Mouse (Mus musculus) lung, adult 18-20 months (tissue): ENCODE measurements at regions not wholly inside any gene's neighbourhood (a gene's known extent, or its start where the extent isn't known, plus 50 kb on each side); places are given as distances from the start of the nearest gene placed in this dataset.

Experiments
- DNase-seq, 2 experiments: peaks; one replicate each; pipeline ENCODE4 v3.0.0; 2022; ENCODE audit warnings: mixed read lengths in 2 of 2

DNA sequence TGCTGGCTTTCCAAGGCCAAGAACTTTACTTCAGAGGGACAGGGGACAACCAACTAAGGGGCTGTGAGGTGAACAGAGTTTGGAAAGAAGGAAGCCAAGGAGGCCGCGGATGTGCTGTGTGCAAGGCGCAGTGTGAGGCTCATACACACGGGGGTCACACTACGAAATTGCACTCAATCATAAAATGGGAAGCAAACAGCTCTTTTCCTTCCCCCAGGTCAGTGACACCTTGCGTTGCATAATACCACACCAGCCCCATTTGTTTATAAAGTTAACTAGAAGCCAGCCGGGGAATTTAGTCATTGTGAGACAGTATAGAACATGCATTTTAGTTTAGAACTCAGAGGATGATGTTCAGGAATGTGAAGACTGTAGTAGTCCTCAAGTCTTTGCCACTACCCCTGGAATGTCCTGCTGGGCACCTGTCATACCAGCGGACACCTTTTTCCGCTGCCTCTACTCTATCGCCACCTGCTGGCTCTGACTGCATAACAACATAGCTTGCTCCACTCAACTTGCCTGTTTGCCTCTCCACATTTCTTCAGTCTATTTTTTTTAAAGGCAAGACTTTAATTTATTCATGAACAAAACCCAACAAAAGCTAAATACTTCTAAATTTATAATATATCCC, 82.5 kb upstream of the Zfp648 start:
- DNase-seq: peak; percentile 70 to 80

DNA sequence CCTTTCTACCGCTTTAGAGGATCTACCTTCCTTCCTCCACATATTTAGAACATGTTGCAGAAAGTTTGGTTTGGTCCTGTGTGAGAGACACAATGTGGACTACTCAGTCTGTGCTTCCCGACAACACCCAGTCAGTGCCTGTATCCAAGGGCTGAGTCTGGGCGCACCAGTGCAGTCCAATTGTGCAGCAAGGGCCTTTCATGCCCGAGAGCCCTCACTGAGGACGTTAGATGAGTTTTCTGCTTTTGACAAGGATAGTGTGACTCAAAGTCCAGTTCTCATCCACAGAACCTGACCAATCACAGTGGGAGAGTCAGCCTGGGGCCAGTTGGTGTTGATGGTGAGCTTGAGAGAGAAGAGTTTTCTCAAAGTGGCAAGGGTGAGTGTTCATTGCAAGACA, 81.4 kb upstream of the Zfp648 start:
- no peak for DNase-seq

DNA sequence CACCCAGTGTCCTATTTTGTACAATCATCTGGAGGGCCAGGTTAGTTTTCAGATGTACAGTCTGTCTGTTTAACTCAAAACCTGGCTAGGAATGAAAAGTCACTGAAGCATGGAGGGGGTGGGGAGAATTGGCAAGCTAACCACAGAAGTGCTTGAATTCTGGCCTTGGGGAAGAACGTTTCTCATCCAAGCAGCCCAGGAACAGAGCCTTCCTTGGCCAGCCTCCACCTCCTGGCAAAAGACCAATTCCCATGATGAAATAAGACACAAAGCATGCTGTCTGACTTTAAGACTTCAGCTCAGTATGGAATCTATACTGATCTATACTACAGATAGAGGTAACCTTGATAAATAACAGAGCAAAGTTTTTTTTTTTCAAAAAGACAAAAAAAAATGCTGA, 80.3 kb upstream of the Zfp648 start:
- DNase-seq: peak; percentile 70 to 79

DNA sequence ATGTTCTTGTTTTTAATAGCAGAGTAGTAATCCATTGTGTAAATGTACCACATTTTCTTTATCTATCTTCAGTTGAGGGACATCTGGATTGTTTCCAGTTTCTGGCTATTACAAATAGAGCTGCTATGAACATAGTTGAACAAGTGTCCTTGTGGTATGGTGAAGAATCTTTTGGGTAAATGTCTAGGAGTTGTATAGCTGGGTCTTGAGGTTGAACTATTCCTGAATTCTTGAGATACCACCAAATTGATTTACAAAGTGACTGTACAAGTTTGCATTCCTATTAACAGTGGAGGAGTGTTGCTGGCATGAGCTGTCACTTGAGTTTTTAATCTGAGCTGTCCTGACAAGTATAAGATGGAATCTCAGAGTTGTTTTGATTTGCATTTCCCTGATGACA, 76.0 kb upstream of the Zfp648 start:
- no peak for DNase-seq

DNA sequence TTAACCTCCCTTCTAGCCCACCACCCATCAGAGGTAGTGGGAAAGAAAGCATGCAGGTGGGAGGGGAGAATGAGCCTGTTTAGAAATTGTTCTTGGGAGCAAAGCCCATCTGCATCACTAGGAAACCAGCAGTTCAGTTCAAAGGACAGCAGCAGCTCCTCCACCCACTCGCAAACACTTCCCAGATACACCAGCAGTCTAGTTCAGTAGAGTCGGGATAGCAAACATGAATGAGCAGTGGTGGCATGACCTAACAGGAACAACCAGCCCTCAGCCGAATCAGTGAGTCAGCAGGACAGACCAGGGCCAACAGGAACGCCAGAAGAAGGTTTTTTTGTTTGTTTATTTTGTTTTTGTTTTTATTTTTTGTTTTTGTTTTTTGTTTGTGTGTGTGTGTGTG, 74.5 kb upstream of the Zfp648 start:
- no peak for DNase-seq

DNA sequence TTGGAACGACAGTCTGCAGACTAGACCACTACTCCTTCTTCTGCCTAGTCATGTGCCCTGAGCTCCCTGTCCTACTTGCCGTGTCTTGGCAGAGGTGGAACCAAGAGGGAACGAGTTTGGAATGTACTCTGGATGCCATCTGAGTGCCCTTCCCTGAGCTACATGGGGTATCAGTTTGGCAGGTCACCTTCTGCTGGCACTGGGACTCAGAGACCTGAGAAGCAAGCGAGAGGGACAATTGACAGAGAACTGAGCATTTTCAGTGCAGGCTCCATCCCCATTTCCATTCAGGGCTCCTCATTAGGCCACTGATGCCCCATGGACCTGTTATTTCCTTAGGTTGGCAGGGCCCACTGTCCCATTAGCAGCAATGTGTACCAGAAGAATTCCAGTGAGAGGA, 61.5 kb upstream of the Zfp648 start:
- DNase-seq: no peak

DNA sequence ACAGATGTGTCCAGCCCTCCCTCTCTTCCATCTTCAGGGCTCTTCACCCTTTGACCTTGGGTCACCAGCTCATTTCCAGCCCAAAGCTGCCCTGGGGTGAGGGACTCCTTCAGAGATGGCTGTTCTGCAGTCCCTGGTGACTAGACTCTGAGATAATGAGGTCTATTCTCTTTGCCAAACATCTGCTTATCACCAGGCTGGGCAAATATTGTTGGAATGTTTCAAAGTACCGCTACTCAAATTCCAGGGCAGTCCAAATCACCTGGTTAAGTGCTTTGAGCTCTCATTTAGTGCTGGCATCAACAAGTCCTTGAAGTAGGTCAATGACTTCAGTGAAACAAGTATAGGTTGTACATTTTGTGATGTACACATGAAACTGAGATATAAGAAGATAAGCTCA, 57.3 kb upstream of the Zfp648 start:
- peak in 1 of 2 experiments; percentile 19 for DNase-seq

DNA sequence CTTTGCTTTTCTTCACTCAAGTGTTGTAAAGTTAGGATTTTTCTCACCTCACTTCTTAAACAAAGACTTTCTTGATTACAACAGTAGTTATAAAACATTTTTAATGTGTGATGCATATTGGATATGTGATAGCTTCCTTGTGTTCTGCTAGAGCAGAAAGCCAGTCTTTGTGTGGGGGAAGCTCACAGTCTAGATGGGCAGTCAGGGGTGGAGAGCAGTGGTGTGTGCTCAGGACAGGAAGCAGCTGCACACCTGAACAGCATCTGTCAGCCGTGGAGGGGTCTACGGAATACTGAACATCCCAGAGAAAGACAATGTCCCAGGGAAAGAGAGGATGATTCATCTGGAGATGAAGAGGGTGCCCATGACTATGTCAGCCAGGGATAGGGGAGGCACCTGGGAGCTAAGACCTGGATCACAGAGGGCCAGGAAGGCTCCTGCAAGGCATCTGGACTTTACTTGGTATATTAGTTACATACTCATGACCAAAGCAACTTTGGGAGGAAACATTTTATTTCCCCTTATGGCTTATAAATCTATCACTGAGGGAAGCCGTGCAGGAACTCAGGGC, 53.9 kb upstream of the Zfp648 start:
- no peak for DNase-seq

DNA sequence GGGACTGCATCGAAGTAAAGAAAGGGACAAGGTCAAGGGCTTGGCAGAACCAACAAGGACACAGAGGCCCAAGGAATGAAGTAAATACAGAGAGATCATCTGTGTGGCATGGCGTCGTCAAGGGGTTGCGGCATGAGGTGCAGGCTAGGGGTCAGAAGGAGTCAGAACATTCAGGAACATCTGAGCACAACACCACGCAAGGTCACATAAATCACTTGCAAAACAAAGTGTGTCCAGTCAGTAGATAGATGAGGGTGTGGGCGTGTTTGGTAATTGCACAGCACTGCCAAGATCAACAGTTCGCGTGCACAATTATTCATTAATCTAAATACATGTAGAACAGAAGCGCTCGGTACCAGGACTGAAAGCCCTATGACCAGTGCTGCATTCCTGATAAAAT, 52.0 kb upstream of the Zfp648 start:
- peak; percentile 38 to 59 for DNase-seq

DNA sequence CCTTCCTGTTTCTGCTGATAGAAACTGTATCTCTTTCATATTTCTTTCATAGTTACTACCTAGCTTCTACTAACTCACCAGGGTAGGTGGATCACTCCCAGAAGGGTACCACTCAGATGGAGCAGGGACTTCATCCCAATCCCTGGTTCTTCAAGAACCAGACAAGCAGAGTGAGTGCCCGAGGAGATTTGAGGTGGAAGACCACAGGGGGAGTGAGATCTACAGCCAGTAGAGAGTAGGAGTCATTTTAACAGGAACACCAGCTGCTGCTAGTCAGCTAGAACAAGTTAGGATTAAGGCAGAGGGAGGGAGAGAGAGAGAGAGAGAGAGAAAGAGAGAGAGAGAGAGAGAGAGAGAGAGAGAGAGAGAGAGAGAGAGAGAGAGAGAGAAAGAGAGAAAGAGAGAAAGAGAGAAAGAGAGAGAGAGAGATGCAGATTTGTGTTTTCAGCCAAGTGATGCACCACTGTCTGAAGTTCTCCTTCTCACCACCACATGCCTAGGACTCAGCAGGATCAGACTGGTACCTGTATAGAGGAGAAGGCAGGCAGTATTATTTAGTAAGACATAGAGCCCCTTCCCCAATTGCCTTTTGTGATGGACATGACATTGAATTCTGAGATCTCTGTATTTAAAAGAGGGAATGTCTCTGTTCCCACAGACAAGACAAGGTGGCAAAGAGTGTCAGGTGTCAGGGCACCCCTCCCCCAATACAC, 51.4 kb upstream of the Zfp648 start:
- DNase-seq: no peak

DNA sequence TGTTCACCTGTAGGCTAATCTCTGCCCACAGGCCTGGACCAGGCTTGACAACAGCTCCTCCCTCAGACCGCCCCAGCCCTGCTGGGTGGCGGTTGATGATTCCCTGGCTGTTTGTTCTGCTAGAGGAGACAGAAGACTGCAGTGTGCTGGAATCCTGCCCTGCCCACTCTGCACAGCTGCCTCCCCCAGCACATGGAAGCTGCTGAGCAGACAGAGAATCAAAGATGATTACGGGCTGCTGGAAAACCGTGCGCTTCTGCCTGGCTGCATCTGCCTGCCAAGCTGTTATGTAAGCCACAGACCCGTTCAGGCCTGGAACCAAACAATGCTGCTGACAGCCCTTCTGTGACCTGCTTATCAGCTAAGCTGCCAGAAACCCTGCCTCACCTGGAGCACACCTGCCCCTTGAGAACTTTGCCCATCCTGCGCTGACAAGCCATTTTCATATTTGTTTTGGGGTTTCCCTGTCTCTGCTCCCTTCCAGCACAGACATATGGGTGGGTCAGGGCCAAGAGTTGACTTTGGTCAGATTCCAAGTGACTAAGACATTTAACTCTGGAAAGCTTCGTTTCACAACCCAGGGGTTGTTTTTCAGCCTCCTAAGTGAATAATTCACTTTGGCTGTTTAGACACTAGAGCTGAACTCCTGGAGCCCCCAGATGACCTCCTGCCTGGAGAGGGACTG, 50.7 kb upstream of the Zfp648 start:
- DNase-seq: peak; percentile 78 to 80
